Mouse (Mus musculus) hindlimb bud, embryonic 11.5 days (tissue): ENCODE data around the gene Zmynd15.
"Not testable (repeated sequence)": the region's sequence is repeated elsewhere in the genome, so short reads cannot be mapped to it uniquely, and the experiment has no call there.

Experiments used
- DNase-seq: peaks from one replicate; pipeline ENCODE4 v3.0.0-alpha.2; 2012; ENCODE audit warnings: low read depth, low spot score; ENCODE audit errors: extremely low spot score

The Zmynd15 gene

DNA sequence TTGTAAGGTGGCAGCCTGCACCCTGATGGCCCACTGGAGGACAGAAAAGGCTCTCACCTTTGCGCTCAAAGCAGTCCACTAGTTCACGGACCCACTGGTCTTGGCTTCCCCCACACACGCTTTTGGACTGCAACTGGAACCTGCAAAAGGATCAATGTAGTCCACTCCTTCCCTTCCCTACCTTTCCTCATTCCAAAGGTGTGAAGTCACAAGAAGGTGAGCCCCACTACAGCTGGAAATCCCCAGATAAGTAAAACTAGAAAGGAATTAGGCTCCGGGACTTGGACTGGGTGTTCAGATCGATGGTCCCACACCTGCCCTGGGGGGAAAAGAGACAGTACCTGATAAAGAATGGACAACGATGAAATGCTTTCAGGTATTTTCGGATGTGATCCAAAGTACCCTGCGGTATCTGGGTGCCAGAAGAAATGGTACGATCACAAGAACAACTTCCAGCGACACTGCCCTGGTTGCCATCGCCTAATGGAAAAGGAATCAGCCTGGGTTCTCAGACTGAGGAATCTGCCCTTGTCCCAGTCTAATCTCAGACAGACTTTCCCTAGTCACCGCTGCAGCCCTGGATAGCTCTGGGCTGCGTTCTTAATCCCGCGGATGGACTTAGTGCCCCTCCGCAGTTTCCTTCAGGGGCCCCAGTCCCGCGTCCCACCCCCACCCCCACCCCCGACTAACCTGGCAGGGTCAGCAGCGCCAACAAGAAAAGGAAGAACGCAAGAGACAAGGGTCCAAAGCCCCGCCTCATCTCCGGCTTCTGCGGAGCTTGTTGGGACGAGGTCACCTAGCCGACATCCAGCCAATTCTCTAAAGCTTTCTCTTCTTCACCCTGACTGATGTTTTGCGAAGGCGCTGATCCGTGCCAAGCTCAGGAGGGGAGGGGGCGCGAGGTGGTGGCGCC lies at the start of gene Zmynd15:
Gene Zmynd15, plus strand, starts transcription at position 746 of the 913 bp plus-strand sequence.
- DNase-seq, result no peak

DNA sequence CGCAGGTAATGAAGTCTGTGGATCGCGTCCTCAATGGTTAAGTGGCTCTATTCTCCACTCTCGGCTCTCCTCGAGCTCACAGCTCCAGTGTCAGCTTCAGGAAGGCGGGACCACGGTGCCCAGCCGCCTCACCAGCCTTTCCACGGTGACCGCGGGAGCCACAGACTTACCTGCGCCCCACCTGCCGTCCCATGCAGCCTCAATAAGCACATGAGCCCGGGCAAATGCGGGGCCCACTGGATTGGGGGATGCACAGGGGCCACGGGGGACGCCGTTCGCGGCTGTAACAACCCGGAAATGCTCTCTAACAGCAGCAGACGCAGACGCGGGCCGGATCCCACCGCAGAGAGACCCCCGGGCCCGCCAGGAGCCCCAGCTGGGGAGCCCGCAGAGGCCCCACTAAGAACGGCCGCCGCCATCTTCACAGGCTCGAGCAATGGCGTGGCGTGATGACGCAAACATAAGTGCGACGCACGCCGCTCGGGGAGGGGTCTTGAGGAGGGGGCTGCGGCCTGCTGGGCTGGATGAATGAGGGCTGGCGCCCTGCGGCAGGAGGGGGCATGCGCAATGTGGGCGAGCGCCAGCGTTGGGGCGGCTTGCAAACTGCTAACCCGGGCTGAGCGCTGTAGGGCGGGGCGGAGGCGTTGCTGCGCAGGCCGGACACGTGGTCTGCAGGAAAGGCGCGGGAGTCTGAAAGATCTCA lies 49.5 kb upstream of the Zmynd15 start, which contains the start of gene Pelp1:
Gene Pelp1, minus strand, starts transcription at position 438 of the 703 bp plus-strand sequence.
- DNase-seq, result peak; percentile 83

DNA sequence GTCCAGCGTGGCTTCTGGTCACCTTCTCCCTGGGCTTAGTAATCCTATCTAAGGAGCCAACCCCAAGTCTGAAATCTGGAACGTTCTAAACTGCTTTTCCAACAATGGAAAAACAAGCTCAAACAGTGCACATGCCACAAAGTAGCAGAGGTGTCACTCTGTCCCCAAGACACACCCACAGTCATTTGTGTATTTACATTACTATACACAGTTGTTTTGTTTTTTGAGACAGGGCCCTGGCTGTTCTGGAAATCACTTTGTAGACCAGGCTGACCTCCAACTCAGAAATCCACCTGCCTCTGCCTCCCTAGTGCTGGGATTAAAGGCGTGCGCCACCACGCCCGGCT lies 49.0 kb upstream of the Zmynd15 start:
- no peak for DNase-seq

DNA sequence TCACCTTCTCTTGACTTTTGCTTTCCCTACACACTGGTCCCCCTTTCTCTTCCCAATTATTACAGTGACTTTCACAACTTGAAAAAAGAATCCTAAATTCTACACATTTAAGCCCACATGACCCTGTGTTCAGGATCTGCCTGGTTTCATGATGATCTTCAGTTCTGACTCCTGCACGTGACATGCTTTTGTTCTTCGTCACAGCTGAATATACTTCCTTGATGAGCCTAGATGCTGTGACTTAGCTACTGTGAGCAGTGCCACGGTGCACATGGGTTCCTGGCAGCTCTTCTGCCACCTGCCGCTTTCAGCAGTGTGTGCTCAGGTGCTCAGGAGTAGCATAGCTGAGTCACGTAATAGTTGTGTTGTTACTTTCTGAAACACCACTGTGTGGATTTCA lies 46.6 kb upstream of the Zmynd15 start:
- no peak for DNase-seq

DNA sequence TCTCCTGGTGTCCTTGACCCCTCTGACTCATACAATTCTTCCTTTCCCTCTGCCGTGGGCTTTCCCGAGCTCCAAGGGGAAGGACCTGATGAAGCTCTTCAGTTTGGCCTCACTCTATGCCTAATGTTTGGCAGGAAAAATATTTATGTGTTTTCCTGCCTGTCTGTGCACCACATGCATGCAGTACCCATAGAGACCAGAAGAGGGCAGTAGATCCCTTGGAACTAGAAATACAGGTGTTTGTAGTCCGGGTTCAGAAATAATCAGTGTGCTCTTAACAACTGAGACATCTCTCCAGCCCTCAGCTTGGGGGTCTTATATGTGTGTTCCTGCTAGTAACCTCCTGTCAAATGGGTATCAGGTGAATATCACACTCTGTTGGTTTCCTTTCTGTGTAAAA lies 45.3 kb upstream of the Zmynd15 start:
- DNase-seq, result peak; percentile 81

DNA sequence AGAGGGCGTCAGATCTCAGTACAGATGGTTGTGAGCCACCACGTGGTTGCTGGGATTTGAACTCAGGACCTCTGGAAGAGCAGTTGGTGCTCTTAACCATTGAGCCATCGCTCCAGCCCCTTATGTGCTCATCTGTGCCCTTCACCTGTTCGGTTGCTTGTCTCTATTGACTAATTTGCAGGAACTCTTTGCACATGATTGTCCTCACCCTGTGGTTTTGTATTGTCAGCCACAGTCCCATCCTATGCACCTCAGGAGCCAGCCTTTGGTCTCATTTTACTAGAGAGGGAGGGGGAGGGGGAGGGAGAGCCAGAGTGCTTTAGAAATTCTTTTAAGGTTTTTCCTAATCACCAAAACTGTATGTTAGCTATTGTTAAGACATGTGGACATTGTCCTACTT lies 41.0 kb upstream of the Zmynd15 start:
- no peak for DNase-seq

DNA sequence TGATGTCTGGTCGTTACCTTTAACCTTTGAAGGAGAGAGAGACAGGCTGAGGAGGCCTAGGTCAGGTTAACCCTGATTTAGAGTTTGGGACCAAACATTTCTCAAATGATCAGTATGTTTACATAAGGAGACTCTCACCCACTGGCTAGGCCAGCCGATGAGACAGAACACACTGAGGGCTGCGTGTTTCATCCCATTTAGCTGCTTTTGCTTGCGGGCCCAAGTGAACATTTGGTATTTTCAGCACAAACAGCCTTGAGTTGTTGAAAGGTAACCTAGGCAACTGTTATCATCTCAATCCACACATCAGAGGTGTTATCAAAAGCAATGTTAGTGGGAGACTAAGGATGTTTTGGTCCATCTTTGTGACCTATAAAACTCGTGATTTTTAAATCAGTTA lies 39.7 kb upstream of the Zmynd15 start:
- no peak for DNase-seq

DNA sequence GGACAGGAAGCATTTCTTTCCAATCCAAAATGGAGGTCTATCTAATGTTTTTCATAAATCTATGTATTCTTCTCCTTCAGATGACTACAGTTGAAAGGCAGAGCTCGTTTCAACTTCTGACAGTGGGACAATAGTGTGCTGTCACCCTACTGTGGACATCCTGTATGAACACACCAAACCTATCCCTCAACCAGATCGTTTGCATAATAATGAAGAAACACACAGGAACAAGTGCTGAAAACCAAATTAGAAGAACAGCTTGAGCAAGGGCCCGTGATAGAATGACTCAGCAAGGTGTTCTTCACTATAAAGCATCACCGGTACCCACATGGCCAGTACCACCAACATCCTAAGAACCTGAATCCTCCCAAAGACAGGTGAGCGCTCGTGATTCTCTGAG lies 32.6 kb upstream of the Zmynd15 start:
- not testable (repeated sequence) for DNase-seq

DNA sequence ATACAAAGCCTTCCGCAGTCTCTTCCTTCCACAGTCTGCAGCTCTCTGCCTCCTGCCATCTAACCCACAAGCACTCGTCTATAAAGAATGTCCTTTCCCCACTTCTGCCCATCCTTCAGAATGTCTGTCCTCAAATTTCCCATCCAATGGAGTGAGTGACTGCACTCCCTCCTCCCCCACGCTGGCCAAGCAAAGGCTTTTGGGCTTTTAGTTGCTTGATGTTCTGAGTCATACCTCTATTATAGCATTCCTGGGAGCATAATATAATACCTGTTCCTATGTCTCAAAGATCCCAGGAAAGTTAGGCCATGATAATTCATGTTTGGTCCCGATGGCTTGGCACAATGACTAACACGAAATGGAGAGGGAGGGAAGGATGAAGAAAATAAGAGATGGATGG lies 27.7 kb upstream of the Zmynd15 start:
- no peak for DNase-seq

DNA sequence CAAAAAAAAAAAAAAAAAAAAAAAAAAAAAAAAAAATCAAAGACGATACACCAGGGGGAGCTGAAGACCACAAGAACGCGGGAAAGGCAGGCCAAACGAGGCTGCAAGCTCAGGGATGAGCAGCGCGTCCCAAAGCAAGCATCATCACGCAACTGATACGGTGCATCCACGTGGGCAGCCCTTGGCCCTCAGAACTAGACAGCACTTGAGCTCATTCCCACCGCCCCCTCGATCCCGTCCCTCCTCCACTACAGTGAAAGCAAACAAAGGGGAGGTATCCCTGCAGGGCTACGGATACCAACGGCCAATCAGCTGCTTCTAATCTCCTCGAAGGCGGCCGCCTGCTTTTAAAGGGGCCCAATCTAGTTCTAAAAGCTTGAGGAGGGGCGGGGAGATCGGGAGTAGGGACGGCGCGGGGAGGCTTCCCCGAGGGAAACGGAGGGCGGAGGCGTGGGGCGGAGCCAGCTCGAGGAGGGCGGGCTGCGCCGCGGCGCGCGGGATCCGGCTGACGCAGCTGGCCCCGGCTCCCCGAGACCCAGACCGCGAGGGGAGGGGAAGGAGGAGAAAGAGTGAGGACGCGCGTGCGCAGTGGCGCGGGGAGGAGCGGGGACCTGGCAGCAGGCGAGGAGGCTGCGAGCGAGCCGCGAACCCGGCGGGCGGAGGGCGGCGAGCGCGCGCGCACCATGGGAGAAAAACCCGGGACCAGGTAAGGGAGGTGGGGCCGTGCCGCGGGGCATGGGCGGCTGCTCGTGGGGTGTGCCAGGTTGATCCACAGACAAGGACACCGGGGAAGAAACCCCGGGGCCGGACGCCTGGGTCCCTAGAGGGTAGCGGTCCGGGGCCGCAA lies 27.0 kb upstream of the Zmynd15 start, which contains the start of gene Arrb2:
Gene Arrb2, plus strand, starts transcription at position 588 of the 847 bp plus-strand sequence.
- peak; percentile 73 for DNase-seq

DNA sequence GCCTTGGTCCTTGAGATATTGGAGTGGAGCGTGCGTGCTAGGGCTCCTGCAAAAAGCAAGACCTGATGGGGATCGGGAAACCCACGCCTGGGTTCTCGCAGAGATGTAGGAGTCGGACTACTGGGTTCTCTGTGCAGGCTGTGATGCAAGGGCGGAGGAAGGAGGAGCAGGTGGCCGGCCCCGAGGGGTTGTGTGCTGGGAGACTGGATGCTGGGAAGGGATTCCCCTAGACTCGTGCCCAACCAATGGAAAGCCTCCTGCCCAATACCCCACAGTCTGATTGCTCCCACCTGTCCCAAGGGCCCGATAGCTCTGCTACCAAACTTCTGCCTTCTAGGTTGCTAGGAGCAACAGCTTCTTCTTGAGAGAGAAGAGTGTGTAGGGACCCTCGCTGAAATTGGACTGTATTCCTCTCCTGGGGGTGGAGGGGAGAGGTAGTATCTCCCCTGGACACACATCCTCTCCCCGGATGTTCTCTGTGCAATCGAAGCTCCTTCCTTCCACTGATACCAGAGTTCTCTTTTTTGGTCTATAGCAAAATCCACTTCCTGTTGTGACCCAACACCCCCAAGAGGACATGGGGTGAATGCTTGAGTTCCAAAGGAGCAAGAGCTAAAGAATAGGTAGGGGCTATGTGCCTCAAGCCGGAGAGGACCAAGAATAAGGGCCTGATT lies 26.2 kb upstream of the Zmynd15 start:
- DNase-seq, result no peak

DNA sequence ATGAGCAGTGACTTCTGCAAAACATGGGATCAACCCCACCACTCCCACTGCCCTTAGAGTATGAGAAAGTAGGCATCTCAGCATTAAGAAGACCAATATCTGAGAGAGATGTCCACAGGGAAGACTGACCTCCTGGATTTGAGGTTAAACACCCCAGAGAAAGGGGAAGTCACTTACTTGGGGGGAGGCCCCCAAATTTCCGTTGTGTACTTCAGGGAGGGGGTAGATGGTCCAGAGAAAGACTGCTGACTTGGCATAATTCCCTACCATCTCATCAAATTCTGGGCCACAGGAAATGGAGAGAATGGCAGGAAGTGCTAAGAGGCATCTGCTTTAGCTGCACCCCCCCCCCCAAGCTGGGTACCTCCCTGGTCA lies 25.7 kb upstream of the Zmynd15 start:
- no peak for DNase-seq

GRCm38 (mm10) chr11:70433951-70434350 lies 25.3 kb upstream of the Zmynd15 start:
- DNase-seq, result no peak

DNA sequence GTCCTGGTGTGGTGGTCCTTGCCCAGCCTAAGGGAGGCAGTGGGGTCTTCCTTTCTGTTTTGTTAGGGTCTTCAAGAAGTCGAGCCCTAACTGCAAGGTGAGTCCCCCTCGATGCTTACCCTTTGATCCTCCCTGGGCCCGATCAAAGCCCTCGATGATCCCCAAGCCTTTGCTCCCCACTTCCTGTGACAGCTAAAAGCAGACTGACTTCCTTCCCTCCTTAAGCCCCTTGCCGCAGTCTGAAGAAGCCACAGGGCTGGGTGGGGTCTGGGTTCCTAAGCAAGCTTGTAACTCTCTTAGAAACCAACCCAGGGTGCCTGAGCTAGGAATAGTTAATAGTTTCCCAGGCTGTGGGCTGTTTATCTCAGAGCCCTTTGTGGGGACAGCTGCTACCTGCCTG lies 23.8 kb upstream of the Zmynd15 start:
- no peak for DNase-seq

GRCm38 (mm10) chr11:70437426-70437825 lies 21.8 kb upstream of the Zmynd15 start:
- DNase-seq, result no peak

- DNase-seq, result no peak
Measured at GRCm38 (mm10) chr11:70438728-70439374, 20.4 kb upstream of the Zmynd15 start.

DNA sequence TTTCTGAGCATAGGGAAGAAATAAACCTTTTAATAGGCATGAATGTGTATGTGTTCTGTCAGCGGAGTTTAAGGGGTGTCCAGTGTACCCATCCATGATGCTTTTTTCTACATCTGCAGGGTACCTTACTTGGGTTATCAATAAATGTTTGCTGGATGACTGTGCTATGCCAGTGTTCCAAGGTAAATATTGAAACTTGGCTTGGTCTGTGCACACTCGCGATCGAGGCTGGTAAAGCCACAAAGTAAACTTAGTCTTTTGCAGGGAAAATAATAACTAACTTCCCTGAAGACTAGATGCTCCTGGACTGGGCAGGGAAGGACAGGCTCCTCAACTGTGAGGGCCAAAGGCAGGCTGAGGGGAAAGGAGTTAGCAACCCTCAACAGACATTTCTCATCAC lies 18.6 kb upstream of the Zmynd15 start:
- no peak for DNase-seq

GRCm38 (mm10) chr11:70441882-70442281 lies 17.4 kb upstream of the Zmynd15 start:
- no peak for DNase-seq

DNA sequence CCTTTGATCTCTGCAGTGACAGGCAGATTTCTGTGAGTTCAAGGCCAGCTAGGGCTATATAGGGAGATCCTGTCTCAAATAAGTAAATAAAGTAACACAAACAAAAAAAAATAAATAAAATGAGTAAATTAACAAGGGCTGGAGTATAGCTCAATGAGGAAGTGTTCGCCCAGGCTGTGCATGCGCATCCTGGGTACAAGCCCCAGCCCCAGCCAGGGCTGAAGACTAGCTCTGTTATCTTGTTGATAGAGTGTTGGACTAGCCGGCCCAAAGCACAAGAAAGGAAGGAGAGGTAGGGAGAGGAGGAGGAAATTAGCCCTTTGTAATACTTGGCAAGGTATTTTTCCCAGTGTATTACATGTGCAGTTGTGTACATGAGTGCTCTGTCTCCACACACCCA lies 15.3 kb upstream of the Zmynd15 start:
- no peak for DNase-seq

GRCm38 (mm10) chr11:70444667-70445066 lies 14.6 kb upstream of the Zmynd15 start:
- no peak for DNase-seq
